Mouse (Mus musculus) inflammation-experienced regulatory T-cells, adult 6 months (primary cell): ENCODE results near the gene Stox2. TPM values are rescaled to one million over a fixed set of nuclear protein-coding genes. Genes with fewer than 3 reads are reported as not detected.

Source experiments
- ATAC-seq: one replicate; pipeline ENCODE4 v1.8.0; 2017
- polyA plus RNA-seq, 3 experiments: library from polyadenylated mRNA; unstranded; fragments of 100-300 nt; shearing (Covaris generic); gene quantifications; one replicate each; pipeline ENCODE4 v1.2.1; 2017

Stox2 gene
- polyA plus RNA-seq, 3 experiments from 2014 or later: 0.18 TPM; not detected in 2

DNA sequence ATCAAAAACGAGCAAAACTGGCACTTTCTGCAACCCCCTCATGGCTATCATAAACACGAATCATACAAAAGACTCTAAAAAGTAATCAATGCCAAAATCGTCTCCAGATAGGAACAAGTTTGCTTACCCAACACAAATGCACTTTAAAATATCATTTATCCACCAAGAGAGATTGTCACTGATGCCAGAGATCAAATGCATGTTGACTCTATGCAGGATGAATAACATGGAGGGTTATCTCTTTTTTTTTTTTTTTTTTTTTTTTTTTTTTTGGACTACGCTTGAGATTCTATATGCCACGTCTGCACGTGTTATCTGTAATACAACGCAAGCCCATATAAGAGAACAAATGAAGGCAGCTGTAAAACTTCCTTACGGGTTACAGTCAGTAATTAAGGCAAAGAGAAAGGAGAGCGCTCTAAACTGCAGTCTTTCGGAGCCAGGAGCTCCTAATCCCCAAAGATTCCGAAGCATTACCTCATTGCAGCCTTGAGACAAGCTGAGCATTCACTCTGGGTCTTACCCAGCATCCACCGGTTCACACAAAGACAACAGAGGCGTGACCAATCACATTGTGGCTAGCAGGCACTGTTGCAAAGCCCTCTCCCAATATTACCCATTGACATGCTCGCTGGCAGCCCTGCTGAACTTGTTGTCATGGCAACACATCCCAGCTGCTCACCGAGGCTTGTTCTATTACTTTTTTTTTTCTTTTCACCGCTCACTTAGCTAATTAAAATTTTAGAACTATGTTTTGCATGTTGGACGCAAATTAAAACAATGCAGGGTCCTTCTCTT, 203.8 kb downstream of the Stox2 start:
- ATAC-seq: no peak

DNA sequence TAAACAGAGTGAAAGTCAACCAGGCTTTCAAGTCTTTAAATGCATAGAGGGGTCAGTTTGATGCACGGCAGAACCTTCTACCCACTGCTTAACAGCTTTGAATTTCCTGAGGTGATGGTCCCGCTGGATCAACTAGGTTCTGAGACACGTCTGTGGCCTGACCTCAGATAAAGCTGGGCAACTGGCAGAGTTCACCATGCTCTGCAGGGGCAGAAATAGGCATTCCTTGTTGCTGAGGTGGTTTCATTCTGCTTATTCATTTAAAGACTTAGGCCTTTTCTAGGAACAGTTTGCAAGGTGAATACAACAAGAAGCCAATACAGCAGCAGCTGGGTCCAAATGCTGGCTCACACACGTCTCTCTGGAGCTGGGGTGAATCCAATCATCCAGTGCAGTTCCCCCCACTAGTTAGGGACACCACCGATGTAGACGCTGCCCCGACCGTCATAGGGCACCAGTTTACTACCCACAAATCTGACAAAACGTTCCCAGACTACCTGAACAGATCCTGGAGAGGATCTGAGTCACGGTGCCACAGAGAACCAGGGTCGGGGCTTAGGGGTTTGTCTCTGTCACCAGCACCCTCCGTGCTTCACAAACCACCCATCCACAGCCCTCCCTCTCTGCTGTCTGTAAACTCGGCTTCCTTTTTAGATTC, 204.6 kb downstream of the Stox2 start:
- ATAC-seq: no peak

DNA sequence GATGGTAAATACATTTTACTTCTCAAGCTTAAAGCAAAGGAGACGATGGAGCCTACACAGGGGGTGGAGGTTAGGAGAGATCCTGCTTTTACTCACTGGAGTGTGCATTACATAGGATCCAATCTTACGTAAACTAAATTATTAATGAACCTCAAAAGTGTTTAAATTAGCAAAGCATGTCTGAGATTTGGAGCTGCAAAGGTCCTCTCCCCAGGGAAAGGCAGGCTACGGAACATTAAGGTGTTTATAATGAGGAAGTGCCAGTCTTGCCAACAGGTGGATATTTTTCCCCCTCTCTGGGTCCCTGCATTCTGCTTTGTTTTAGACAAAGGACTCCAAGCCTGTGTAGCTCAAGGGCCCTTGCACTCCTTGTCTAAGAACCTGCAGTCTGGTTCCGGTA, 205.3 kb downstream of the Stox2 start:
- no peak for ATAC-seq

DNA sequence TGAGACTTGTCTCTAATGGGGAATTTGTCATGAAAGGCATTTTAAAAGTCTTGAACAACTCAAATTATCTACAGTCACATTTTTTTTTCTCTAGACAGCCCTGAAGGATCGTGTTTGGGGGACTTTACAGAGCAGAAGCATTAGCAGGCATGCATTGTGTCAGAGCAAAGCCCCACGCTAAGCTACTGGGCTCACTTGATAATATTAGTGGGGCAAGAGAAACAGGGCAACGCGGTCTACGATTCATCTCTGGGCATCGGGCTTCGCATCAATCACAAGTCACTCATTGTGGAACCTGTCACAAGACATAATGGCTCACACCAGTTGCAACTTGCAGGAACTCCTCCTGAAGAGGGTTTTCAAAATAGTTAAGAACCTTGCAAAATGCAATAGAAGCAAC, 205.9 kb downstream of the Stox2 start:
- ATAC-seq: no peak

DNA sequence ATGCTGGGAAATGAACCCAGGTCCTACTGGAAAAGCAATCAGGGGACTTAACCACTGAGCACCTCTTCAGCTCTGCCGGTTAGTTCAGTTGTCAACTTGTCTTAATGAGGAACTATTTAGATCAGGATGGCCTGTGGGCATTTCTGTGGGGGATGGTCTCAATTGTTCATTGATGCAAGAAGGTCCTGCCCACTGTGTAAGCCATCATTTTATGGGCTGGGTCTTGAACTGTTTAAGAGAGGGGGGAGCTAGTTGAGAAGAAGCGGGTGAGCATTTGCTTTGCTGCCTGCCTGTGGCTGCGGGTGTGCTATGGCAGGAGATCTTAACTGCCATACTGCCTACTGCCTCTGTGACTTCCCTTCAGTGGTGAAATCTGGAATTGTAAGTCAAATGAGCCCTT, 214.1 kb downstream of the Stox2 start:
- ATAC-seq: no peak

DNA sequence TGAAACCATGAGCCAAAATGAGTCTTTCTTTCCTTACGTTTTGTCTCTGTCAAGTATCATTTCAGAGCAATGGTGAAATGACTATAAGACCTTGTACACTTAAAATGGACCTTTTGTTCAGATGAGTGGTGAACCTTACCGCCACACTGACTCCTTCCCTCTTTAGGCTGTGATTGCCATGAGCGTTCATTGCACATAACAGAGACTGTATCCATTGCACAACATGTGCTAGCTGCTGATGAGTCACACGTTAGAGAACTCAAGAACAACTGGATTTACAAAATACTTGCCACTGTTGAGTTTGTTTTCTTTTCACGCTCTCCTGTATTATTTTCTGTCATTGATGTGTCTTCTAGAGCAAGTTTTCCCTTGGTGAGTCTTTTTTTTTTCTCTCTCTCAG, 216.1 kb downstream of the Stox2 start:
- ATAC-seq: no peak

DNA sequence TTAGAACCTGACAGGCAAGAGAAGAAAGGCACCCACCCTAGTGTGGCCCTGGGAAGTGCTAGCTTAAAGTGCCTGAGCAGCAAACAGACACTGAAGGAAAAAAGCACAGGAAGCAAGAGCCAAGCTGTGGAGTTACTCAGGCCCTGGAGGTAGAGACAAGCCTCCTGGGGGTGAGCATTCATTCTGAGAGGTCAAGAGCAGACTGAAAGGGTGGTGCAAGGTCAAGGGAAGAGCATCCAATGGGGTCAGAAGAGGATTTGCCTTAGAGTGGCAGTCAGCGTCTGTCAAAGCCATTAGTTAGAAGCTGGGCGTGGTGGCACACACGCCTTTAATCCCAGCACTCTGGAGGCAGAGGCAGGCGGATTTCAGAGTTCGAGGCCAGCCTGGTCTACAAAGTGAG, 224.3 kb downstream of the Stox2 start:
- ATAC-seq: no peak

DNA sequence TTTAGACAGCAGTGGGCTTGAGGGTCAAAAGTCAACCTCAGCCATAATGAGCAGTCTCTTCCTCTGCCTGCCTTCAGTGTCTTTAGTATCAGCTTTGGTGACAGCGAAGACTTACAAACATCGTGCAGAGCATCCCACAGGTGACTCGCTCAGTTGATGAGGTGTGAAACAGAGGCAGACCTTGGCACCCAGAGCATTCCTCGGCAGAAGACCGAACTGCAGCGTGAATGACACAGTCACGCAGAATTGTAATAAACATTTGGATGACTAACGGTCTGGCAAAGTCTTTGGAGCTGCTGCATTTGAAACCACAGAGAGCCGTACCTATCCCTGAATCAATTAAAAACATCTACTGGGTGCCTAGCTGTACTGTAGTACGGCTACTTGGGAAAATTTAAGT, 225.0 kb downstream of the Stox2 start:
- no peak for ATAC-seq

DNA sequence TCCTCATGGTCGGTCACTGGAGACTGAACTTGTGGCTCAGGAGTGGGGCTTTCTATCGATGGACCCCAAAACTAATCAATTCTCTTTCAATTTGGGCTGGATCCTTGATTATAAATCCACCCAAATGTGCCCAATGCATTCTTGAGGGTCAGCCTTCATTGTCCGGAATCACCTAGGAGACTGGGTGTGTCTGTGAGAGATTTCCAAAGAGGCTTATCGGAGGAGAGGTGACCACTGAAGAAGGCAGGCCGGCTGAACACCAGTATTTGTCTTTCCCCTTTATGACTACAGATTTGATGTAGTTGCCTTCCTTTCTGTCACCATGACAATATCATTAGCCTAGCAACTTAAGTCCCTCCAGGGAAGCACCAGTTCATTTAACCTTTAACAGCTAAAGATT, 225.8 kb downstream of the Stox2 start:
- no peak for ATAC-seq

DNA sequence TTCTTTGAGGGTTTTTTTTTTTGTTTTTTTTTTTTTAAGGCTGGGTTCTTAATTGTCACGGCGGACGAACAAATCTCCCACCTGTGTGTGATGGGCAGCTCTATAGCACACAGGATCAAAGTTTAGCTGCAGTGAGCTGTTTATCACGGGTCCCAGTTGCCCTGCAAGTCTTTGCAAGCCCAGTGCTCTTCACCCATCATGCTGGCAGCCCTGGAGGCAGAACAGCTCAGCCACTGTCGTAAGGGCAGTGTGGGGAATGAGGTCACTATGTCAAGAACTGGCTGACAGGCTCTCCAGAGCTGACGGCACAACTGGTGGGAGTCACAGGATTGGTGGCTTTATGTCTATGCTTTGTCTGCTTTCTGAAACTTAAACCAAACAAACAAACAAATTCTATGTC, 227.6 kb downstream of the Stox2 start:
- ATAC-seq: no peak

DNA sequence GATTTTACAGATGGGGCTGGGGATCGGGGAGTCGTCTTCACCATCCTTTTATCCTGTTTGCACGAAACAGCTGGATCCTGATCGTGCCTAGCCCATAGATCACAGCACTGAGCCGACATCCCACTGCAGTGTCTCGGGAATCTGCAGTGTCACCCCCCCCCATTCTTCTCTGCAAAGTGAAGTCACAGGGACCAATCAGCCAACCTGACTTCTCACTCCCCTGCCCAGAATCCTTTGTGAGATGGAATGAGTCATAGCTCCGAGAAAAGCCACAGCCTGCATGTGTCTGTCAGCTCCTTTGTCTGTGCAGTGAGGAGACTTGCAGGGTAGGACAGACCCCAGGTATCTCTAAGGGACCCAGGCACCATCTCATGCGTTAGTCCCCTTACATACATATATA, 228.1 kb downstream of the Stox2 start:
- ATAC-seq: no peak

DNA sequence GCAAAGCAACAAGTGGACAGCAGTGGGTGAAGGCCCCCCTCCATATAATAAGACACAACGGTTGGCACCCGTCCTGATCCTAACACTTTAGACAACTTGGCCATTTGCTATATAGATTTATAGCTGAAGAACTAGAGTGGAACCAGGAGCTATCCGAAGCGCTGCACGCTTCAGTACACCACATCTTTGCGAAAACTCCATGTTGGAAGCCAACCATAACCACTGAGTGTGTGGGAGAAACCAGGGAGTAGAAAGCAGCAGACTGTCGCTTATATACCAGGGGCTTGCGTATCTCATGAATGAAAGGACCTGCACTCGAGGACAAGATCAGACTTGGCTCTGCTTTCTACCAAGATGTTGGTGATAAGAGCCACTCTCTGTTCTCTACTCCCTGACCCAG, 234.0 kb downstream of the Stox2 start:
- no peak for ATAC-seq

DNA sequence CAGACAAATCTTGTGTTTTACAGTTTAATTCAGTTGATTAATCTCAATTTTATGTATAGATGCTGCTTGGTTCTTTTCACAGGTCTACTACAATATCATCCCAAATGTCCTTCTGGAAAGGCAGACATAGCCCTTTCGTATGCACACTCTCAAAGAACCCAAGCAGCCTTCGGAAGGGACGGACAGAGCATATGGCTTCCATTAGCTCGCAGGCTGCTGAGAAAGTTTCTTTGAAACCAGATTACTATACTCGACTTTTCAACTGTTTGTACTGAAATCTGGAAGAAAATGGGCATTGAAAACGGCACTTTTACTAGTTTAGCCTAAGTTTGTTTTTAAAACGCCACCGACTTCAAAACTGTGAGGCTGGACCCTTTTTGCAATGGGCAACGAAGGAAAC, 234.9 kb downstream of the Stox2 start:
- no peak for ATAC-seq

DNA sequence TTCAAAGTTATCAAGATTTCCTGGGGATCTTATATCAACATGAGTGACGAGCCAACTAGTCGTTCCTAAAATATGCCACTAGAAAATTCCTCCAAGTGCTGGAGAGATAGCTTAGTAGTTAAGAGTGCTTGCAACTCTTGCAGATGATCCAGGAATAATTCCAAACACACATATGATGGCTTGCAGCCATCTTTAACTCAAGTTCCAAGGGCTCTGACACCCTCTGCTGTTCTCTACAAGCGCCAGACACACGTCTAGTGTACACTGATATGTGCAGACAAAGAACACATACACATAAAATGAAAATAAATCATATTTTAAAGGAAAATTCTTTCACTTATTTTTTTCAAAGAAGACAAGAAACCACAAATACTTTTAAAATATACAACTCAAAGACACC, 237.9 kb downstream of the Stox2 start:
- ATAC-seq: no peak

DNA sequence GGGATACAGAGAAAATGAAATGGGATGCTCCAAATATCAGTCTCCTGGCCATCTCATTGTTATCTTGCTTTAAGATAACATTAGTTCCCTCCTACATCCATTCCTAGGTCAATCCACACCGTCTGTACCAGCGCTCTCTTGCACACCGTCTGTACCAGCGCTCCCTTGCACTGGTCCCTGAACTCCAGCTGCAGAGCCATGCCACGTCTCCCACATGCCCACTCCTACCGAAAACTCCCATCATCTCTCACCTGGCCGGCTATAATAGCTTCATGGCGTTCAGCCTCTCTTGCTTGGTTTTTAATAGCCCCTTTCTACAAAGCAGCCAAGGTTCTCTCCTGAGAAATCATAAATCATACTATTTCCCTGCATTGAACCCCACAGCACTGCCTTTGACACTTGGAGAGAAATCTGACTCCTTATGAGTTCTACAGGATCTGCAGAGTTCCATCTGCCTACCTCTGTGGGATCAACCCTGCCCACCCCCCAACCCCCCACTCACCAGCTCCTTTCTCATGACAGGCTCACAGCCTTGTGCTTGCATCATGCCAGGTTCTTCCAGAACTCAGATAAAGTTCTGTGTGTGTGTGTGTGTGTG, 239.4 kb downstream of the Stox2 start:
- ATAC-seq: no peak

DNA sequence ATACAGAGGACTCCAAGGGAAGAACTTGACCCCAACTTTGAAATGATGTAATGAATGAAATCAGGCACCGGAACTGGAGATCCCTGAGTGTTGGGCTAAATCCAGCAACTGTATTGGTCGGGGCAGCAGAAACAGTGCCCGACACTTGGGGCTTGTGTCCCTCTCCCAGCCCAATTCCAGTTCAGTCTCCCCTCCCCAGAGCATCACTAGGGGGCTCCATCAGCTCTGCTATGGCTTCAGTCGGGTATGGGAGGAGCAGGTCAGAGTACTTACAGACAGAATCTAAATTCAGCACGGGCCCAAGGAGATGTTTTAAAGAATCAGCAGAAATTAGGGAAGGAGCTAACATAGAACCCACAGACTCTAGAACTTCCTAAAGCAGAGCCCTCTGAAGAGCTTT, 240.7 kb downstream of the Stox2 start:
- no peak for ATAC-seq

DNA sequence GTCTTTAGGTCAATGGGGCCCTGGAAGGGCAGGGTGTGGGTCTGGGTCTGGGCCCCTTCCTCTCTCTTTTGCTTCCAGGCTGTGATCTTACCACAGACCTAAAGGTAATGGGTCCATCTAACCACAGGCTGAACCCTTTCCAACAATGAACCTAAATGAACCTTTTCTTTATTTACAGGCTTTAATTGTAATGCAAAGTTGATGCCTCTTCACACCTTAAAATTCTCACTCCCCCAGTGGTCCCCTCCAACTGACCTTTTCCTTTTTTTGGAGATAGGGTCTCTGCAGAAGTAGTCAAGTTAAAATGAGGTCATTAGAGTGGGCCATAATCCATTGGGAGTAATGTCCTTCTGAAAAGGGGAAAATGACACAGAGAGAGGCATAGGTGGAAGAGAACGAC, 249.8 kb downstream of the Stox2 start:
- no peak for ATAC-seq

DNA sequence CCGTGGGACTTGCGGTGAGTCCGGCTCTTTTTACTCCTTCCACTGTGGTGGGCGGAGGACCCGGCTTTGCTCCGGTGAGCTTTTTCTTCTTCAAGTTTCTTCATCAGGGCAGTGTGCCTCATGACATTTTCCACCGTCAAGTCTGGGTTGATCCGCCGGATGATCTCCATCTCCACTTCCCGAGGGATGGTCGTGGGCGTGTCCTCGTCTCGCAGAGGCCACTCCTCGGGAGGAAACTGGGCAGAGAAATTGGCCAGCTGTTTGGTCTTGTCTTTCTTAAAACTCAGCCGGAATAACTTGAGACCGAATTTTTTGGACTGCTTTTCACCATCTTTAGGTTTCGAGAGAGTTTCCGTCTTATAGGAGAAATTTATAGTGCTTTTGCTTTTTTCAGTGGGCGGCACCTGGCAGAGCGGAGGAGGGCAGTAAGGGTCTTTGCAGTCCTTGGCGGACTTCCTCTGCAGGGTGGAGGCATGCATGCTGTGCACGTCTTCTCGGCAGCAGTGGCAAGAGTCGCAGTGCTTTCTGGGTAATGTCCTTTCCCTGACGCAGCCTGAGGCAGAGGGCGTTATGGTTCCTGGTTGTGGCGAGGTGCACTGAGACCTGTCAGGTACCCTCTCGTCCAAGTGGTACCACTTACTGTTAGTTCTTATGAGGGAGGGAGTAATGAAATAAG, 252.7 kb downstream of the Stox2 start:
- ATAC-seq: no peak

DNA sequence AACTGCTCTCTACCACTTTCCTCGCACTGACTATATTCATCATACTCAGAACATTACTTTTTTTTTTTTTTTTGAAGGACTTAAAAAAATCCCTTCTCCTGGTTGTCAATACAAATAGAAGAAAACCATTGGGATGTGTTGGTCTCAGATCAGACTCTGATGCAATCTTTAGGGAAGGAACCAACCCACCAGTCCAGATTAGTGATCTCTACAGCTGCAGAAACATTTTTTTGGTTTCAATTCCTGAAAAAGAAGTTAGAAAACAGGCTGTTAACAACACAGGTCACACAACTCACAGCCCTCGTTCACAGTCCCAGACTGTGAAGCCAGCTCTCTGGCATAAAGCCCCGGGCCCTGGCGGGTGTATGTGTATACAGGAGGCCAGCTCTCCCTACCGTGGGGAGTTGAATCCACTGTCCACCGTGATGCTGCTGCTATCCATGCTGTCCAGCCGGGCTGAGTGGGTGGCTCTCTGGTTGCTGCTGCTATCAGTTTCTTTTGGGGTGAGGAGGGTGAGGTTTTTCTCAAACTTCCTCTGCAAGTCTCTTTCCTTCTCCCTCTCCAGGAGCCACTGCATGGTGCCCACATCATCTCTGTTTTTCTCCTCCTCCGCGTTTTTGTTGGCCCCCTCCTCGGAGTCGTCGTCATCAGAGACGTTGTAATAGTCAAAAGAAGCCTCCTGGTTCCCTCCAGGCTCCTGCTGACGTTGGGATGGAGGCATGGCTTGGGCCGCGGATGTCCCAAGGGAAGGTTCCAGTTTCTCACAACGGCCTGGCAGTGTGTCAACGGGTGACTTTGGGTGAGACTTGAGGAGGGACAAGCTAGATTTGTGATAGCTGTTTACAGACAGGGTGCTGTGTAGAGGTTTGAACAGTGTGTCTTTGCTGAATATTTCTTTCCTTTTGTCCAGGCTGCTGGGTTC, 254.5 kb downstream of the Stox2 start:
- ATAC-seq: no peak

DNA sequence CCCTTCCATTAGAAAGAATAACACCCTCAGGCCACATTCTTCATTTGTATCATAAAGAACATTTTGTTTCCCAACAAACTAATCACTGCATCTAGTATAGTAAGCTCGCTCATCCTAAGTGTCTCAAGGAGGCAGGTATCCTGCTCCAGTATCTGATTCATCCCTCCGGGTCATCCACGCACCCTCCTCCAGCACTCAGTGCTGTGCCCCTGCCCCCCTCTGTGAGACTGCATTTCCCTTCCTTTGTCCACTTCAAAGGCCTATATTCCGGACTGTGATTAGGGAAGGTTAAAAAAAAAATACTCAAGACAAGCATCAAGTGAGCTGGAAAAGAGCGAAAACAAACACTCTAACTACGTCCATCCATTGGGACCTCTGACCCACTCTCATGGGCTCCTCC, 260.8 kb downstream of the Stox2 start:
- ATAC-seq: no peak

DNA sequence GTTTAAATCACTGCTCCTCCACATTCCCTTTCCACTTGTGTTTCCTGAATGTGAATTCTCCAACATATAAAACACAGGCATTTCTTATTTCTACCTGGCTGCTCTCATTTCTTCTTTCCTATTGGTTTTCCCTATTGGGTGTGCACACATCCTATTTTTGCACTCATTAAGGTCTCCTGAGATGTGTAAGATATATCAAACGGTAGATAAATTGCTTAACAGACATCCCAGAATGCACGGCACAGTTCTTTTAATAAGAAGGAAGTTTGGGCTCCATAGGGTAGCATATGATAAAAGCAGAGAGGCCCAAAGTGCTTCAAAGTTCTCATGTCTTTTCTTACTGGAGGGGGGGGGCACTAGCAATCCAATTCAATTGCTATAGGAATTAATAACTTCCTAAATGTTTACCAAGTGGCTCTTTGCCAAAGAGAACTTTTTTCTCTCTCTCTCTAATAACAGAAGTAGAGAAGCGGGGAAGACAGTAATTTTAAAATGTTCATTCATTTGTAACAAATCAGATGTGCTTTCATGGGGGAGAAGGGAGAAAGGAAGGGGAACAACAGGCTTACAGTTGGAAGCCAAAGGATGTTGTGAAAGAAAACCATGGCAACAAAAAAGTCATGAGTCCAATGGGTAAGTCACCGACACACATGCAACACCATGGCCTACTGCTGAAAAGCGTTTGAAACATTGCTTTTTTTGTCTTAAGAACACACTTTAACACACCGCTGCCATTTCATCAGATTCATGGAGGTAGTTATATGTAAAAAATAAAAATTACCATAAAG, 263.2 kb downstream of the Stox2 start:
- ATAC-seq: no peak

DNA sequence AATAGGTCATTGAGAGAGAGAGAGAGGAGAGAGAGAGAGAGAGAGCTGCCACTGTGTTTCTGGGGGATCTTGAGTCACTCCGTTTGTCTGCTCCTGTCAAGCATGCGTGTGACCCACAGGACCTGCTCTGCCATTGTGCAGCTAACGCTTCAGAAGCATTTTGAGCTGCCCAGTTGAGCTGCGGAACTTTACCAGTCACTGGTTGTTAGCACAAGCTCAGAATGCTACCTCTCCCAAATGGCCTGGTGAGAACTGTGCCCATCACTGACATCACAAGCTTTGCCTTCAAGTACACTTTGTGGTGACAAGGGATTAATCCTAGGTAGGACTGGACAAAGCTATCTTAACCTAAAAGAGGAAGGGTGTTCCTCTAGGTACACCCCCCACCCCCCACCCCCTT, 263.9 kb downstream of the Stox2 start:
- ATAC-seq: no peak
